Mouse (Mus musculus): ENCODE results near the gene Raf1. TPM values are rescaled to one million over a fixed set of nuclear protein-coding genes. Genes with fewer than 3 reads are reported as not detected.

Raf1 gene
- polyA plus RNA-seq, 1 experiment from 2014 or later = 109 TPM

- no peak for ATAC-seq (ENCODE audit: insufficient number of reproducible peaks, low FRiP score)
- Histone ChIP-seq H3K4me3 (no peak overlapping the region), H3K9me3 (replicated peaks) (no peaks in the 10 kb centered on the region), H3K27me3 (replicated peaks) (no peaks in the 10 kb centered on the region), H3K27ac (ENCODE audit: poor library complexity, severe bottlenecking) (0 out of 2 replicates have a peak overlapping the region, but pooled peaks have one; percentile 44), H3K4me1 (replicated peaks) (peaks cover 5% of the 10 kb centered on the region; the same call in 1 of the 2 replicates), H3K36me3 (peaks cover 4% of the 10 kb centered on the region; the same call in 1 of the 2 replicates), H3K4me2 (peak overlapping the region; percentile 29), H3K9ac (no peak overlapping the region)
- WGBS = 59% methylated on average over 10 of the region's 10 CpGs
These were observed 90.1 kb downstream of the Raf1 start for GRCm38 (mm10) chr6:115586321-115586720.

GRCm38 (mm10) chr6:115584176-115584575 is 92.3 kb downstream of the Raf1 start:
- no peak overlapping the region for H3K4me2 ChIP-seq
- H3K9me3 ChIP-seq (replicated peaks) = no peaks in the 10 kb centered on the region
- no peak for ATAC-seq (ENCODE audit: insufficient number of reproducible peaks, low FRiP score)
- peaks cover 18% of the 10 kb centered on the region for H3K36me3 ChIP-seq
- WGBS = 84% methylated on average over 3 of the region's 3 CpGs
- no peak overlapping the region for H3K9ac ChIP-seq
- H3K27me3 ChIP-seq (replicated peaks) = no peaks in the 10 kb centered on the region
- no peak overlapping the region for H3K27ac ChIP-seq (ENCODE audit: poor library complexity, severe bottlenecking)
- H3K4me1 ChIP-seq (replicated peaks) = peaks cover 5% of the 10 kb centered on the region; the same call in 1 of the 2 replicates
- no peak overlapping the region for H3K4me3 ChIP-seq

GRCm38 (mm10) chr6:115583430-115584125 is 92.9 kb downstream of the Raf1 start:
- Histone ChIP-seq H3K27me3 (replicated peaks) (no peaks in the 10 kb centered on the region), H3K4me3 (no peak overlapping the region), H3K9ac (no peak overlapping the region), H3K27ac (ENCODE audit: poor library complexity, severe bottlenecking) (no peak overlapping the region), H3K9me3 (replicated peaks) (no peaks in the 10 kb centered on the region), H3K4me1 (replicated peaks) (peaks cover 5% of the 10 kb centered on the region; the same call in 1 of the 2 replicates), H3K36me3 (peaks cover 24% of the 10 kb centered on the region), H3K4me2 (no peak overlapping the region)
- WGBS = 69% methylated on average over 6 of the region's 6 CpGs
- no peak for ATAC-seq (ENCODE audit: insufficient number of reproducible peaks, low FRiP score)

GRCm38 (mm10) chr6:115582328-115583115 is 93.9 kb downstream of the Raf1 start:
- no peak overlapping the region for H3K9ac ChIP-seq
- 81% methylated on average over 10 of the region's 10 CpGs for WGBS
- no peaks in the 10 kb centered on the region for H3K27me3 ChIP-seq (replicated peaks)
- H3K9me3 ChIP-seq (replicated peaks) = no peaks in the 10 kb centered on the region
- H3K27ac ChIP-seq (ENCODE audit: poor library complexity, severe bottlenecking) = no peak overlapping the region
- peaks cover 5% of the 10 kb centered on the region; the same call in 1 of the 2 replicates for H3K4me1 ChIP-seq (replicated peaks)
- ATAC-seq (ENCODE audit: insufficient number of reproducible peaks, low FRiP score) = no peak
- H3K4me2 ChIP-seq = no peak overlapping the region
- peaks cover 34% of the 10 kb centered on the region for H3K36me3 ChIP-seq
- no peak overlapping the region for H3K4me3 ChIP-seq

- 85% methylated on average over 3 of the region's 3 CpGs for WGBS
- Histone ChIP-seq H3K9me3 (replicated peaks) (no peaks in the 10 kb centered on the region), H3K4me3 (no peak overlapping the region), H3K9ac (no peak overlapping the region), H3K27me3 (replicated peaks) (no peaks in the 10 kb centered on the region), H3K27ac (ENCODE audit: poor library complexity, severe bottlenecking) (no peak overlapping the region), H3K36me3 (peaks cover 51% of the 10 kb centered on the region), H3K4me2 (no peak overlapping the region), H3K4me1 (replicated peaks) (no peaks in the 10 kb centered on the region)
- ATAC-seq (ENCODE audit: insufficient number of reproducible peaks, low FRiP score) = no peak
These were observed 95.6 kb downstream of the Raf1 start for GRCm38 (mm10) chr6:115580810-115581209.

- Histone ChIP-seq H3K27me3 (replicated peaks) (no peaks in the 10 kb centered on the region), H3K9ac (no peak overlapping the region), H3K36me3 (peaks cover 79% of the 10 kb centered on the region), H3K4me2 (no peak overlapping the region), H3K9me3 (replicated peaks) (no peaks in the 10 kb centered on the region), H3K27ac (ENCODE audit: poor library complexity, severe bottlenecking) (no peak overlapping the region), H3K4me3 (no peak overlapping the region), H3K4me1 (replicated peaks) (no peaks in the 10 kb centered on the region)
- no peak for ATAC-seq (ENCODE audit: insufficient number of reproducible peaks, low FRiP score)
- WGBS = 90% methylated on average over 9 of the region's 9 CpGs
These were observed 98.5 kb downstream of the Raf1 start for GRCm38 (mm10) chr6:115577941-115578340.

GRCm38 (mm10) chr6:115577407-115577806 is 99.0 kb downstream of the Raf1 start:
- peaks cover 83% of the 10 kb centered on the region for H3K36me3 ChIP-seq

GRCm38 (mm10) chr6:115574171-115574570 is 102.3 kb downstream of the Raf1 start:
- Histone ChIP-seq H3K27me3 (replicated peaks) (no peaks in the 10 kb centered on the region), H3K27ac (ENCODE audit: poor library complexity, severe bottlenecking) (no peak overlapping the region), H3K9ac (no peak overlapping the region), H3K4me2 (no peak overlapping the region), H3K9me3 (replicated peaks) (peaks cover under 1% of the 10 kb centered on the region; the same call in 1 of the 2 replicates), H3K4me1 (replicated peaks) (no peaks in the 10 kb centered on the region), H3K36me3 (peaks cover 85% of the 10 kb centered on the region), H3K4me3 (no peak overlapping the region)
- no peak for ATAC-seq (ENCODE audit: insufficient number of reproducible peaks, low FRiP score)
- 83% methylated on average over 7 of the region's 7 CpGs for WGBS

More at GRCm38 (mm10) chr6:115577407-115577806, 99.0 kb downstream of the Raf1 start:
- Histone ChIP-seq H3K4me2 (no peak overlapping the region), H3K9ac (no peak overlapping the region), H3K9me3 (replicated peaks) (no peaks in the 10 kb centered on the region), H3K4me1 (replicated peaks) (no peaks in the 10 kb centered on the region), H3K4me3 (no peak overlapping the region), H3K27ac (ENCODE audit: poor library complexity, severe bottlenecking) (no peak overlapping the region), H3K27me3 (replicated peaks) (no peaks in the 10 kb centered on the region)
- ATAC-seq (ENCODE audit: insufficient number of reproducible peaks, low FRiP score) = no peak
- 75% methylated on average over 5 of the region's 5 CpGs for WGBS

Other genes starting within 250 kb of the Raf1 start
- gene Tsen2, start 132.0 kb downstream of the Raf1 start, polyA plus RNA-seq (2016; fragmentation: Nextera tagmentation; extraction: Ambion mirVana) = 20.0 and 20.4 TPM in 2 replicates
- gene Mkrn2os, start 84.1 kb downstream of the Raf1 start, polyA plus RNA-seq (2016; fragmentation: Nextera tagmentation; extraction: Ambion mirVana) = 0.33 TPM in 1 of 2 replicates, not detected in the other
- 21.6 and 21.8 TPM in 2 replicates for gene Mkrn2, start 74.7 kb downstream of the Raf1 start, polyA plus RNA-seq (2016; fragmentation: Nextera tagmentation; extraction: Ambion mirVana)
- 2.6 and 3.2 TPM in 2 replicates for gene Tmem40, start 85.8 kb upstream of the Raf1 start, polyA plus RNA-seq (2016; fragmentation: Nextera tagmentation; extraction: Ambion mirVana)
- 71.6 and 73.7 TPM in 2 replicates for gene Cand2, start 97.9 kb upstream of the Raf1 start, polyA plus RNA-seq (2016; fragmentation: Nextera tagmentation; extraction: Ambion mirVana)
- gene Rpl32, start 132.1 kb upstream of the Raf1 start, polyA plus RNA-seq (2016; fragmentation: Nextera tagmentation; extraction: Ambion mirVana) = 1,366 and 1,429 TPM in 2 replicates
- 0.54 and 0.83 TPM in 2 replicates for gene Efcab12, start 161.8 kb upstream of the Raf1 start, polyA plus RNA-seq (2016; fragmentation: Nextera tagmentation; extraction: Ambion mirVana)
- 11.0 and 14.2 TPM in 2 replicates for gene Mbd4, start 176.7 kb upstream of the Raf1 start, polyA plus RNA-seq (2016; fragmentation: Nextera tagmentation; extraction: Ambion mirVana)
- gene Ift122, start 176.8 kb upstream of the Raf1 start, polyA plus RNA-seq (2016; fragmentation: Nextera tagmentation; extraction: Ambion mirVana) = 22.7 and 24.5 TPM in 2 replicates

Data from heart, embryonic 12.5 days (tissue).